Comparison of ENCODE assay signal across 9 mouse cellular contexts in the genomic region with DNA sequence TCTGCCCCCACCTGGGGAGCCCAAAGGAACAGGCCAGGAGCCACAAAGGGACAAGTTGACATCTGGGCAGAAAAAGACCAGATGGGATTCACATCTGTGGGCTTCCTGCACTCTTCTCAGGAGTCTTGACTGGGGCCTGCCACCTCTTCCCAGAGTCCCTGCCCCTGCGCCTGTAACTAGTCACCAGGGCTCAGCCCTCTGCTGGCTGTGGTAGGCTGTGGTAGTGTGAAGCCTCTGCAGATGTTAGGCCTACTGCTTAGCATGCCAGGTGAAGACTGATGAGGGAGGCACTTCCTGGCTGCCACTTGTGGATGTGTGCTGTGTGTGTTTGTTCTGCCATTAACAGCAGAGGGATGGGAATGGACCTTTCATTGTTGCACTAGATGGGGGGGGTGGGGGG. TPM values are rescaled to one million over a fixed set of nuclear protein-coding genes. Genes with fewer than 3 reads are reported as not detected.
DNase-seq lines count a peak whose midpoint lies in the region; ATAC-seq and TF ChIP-seq lines count a peak whose summit lies in the region.
"Had no signal": no experiment of that assay in that cellular context is flagged by ENCODE, and none has a peak within 500 bp of the region (broad histone marks: within the 10 kb centered on the region; RNA-seq: fewer than 3 reads in every experiment).

No protein-coding gene starts in this region.

- peaks cover 14% of the 10 kb centered on the region for H3K4me1 ChIP-seq in cerebellum, adult 2 months (ENCODE audit: control insufficient read depth, insufficient read depth, low read length)
- peaks cover 44% of the 10 kb centered on the region for H3K4me1 ChIP-seq in forebrain, embryonic 15.5 days
- H3K4me1 ChIP-seq in liver, embryonic 15.5 days (replicated peaks) = peaks cover 61% of the 10 kb centered on the region

- 42% methylated on average over 1 of the region's 1 CpGs for WGBS in cerebellum, adult 2 months
- WGBS in forebrain, embryonic 15.5 days = 47% methylated on average over 1 of the region's 1 CpGs
- WGBS in liver, embryonic 15.5 days (ENCODE audit: insufficient replicate concordance) = 30% methylated on average over 1 of the region's 1 CpGs

- H3K4me2 ChIP-seq in forebrain, embryonic 15.5 days (replicated peaks) = peak overlapping the region; percentile 77
- peak overlapping the region; percentile 94 for H3K4me2 ChIP-seq in liver, embryonic 15.5 days

- H3K27me3 ChIP-seq in cerebellum, adult 2 months (ENCODE audit: control insufficient read depth, insufficient read depth, low read length) = no peaks in the 10 kb centered on the region
- H3K27me3 ChIP-seq in forebrain, embryonic 15.5 days = no peaks in the 10 kb centered on the region
- H3K27me3 ChIP-seq in liver, embryonic 15.5 days = no peaks in the 10 kb centered on the region

- no peak for DNase-seq in cerebellum, adult 2 months
- no peak for DNase-seq in cerebellum, postnatal 25 days
- DNase-seq in A20 (ENCODE audit: low read depth, low spot score) = peak; percentile 48
- peak; percentile 72 for DNase-seq in thymus, postnatal 0 days (ENCODE audit: low spot score)
- DNase-seq in ovary, adult 18-20 months (ENCODE audit: low spot score) = no peak
- DNase-seq in adrenal gland, adult 18-20 months (ENCODE audit: low spot score in 2 of 2) = no peak

- H3K27ac ChIP-seq in cerebellum, adult 2 months (ENCODE audit: insufficient read depth, low read length) = no peak overlapping the region
- H3K27ac ChIP-seq in forebrain, embryonic 15.5 days (replicated peaks) = peak overlapping the region; percentile 94
- no peak overlapping the region for H3K27ac ChIP-seq in liver, embryonic 15.5 days (replicated peaks)

- peak overlapping the region; percentile 63 for H3K4me3 ChIP-seq in cerebellum, adult 2 months (replicated peaks; ENCODE audit: insufficient read depth, low read depth, low read length)
- H3K4me3 ChIP-seq in forebrain, embryonic 15.5 days = peak overlapping the region; percentile 86
- peak overlapping the region; percentile 75 for H3K4me3 ChIP-seq in liver, embryonic 15.5 days (replicated peaks)

- peaks cover 27% of the 10 kb centered on the region for H3K36me3 ChIP-seq in forebrain, embryonic 15.5 days
- H3K36me3 ChIP-seq in liver, embryonic 15.5 days (replicated peaks) = peaks cover 35% of the 10 kb centered on the region

- H3K9me3 ChIP-seq in forebrain, embryonic 15.5 days = no peaks in the 10 kb centered on the region
- H3K9me3 ChIP-seq in liver, embryonic 15.5 days (replicated peaks) = no peaks in the 10 kb centered on the region

- TF ChIP-seq CTCF in cerebellum, adult 2 months (IDR thresholded peaks at IDR 0.05; ENCODE audit: borderline replicate concordance, insufficient read depth, low read depth, low read length) = no peak

- TF ChIP-seq POLR2A in cerebellum, adult 2 months (IDR thresholded peaks at IDR 0.05; ENCODE audit: borderline replicate concordance, insufficient read depth, low read length) = no peak

- H3K9ac ChIP-seq in forebrain, embryonic 15.5 days (replicated peaks) = peak overlapping the region; percentile 93
- H3K9ac ChIP-seq in liver, embryonic 15.5 days = peak overlapping the region; percentile 81

- no peak for ATAC-seq in forebrain, embryonic 15.5 days (replicated peaks)
- ATAC-seq in liver, embryonic 15.5 days (ENCODE audit: insufficient read depth) = no peak

RNA-seq across cellular contexts. Expression of a gene that starts 1.7 kb away (rescaled TPM):
- polyA plus RNA-seq in cerebellum, adult 2 months (2012; rRNA removed) = 43.6 and 44.7 TPM in 2 replicates
- 31.1 and 33.6 TPM in 2 replicates for polyA plus RNA-seq in forebrain, embryonic 15.5 days (2015; fragmentation: Nextera tagmentation; extraction: Ambion mirVana)
- polyA plus RNA-seq in liver, embryonic 15.5 days (2015; fragmentation: Nextera tagmentation; extraction: Ambion mirVana) = 15.6 and 19.8 TPM in 2 replicates
- polyA plus RNA-seq in thymus, postnatal 0 days (2015; fragmentation: Nextera tagmentation; extraction: Ambion mirVana) = 53.9 and 56.2 TPM in 2 replicates
- 10 to 100 TPM; 58.2 to 80.9 TPM for total RNA-seq in adrenal gland, adult 18-20 months (2021)

RNA-seq across cellular contexts. Expression of a gene that starts 5.5 kb away (rescaled TPM):
- 49.6 and 49.7 TPM in 2 replicates for polyA plus RNA-seq in cerebellum, adult 2 months (2012; rRNA removed)
- 12.8 and 15.1 TPM in 2 replicates for polyA plus RNA-seq in forebrain, embryonic 15.5 days (2015; fragmentation: Nextera tagmentation; extraction: Ambion mirVana)
- 7.4 and 8.0 TPM in 2 replicates for polyA plus RNA-seq in liver, embryonic 15.5 days (2015; fragmentation: Nextera tagmentation; extraction: Ambion mirVana)
- 38.1 and 39.6 TPM in 2 replicates for polyA plus RNA-seq in thymus, postnatal 0 days (2015; fragmentation: Nextera tagmentation; extraction: Ambion mirVana)
- total RNA-seq in adrenal gland, adult 18-20 months (2021) = 10 to 100 TPM; 14.3 to 14.5 TPM

RNA-seq across cellular contexts. Expression of a gene that starts 9.6 kb away (rescaled TPM):
- polyA plus RNA-seq in cerebellum, adult 2 months (2012; rRNA removed) = 0.35 and 0.46 TPM in 2 replicates
- 0.93 and 1.1 TPM in 2 replicates for polyA plus RNA-seq in forebrain, embryonic 15.5 days (2015; fragmentation: Nextera tagmentation; extraction: Ambion mirVana)
- polyA plus RNA-seq in liver, embryonic 15.5 days (2015; fragmentation: Nextera tagmentation; extraction: Ambion mirVana) = 0.02 TPM in 1 of 2 replicates, not detected in the other
- 1.9 and 2.1 TPM in 2 replicates for polyA plus RNA-seq in thymus, postnatal 0 days (2015; fragmentation: Nextera tagmentation; extraction: Ambion mirVana)
- under 1 TPM; 0.80 to 0.86 TPM for total RNA-seq in adrenal gland, adult 18-20 months (2021)
- total RNA-seq: hematopoietic stem cell, adult 5-6 weeks had no signal

RNA-seq across cellular contexts. Expression of a gene that starts 21.9 kb away (rescaled TPM):
- 44.5 and 45.5 TPM in 2 replicates for polyA plus RNA-seq in cerebellum, adult 2 months (2012; rRNA removed)
- 60.9 and 67.5 TPM in 2 replicates for polyA plus RNA-seq in forebrain, embryonic 15.5 days (2015; fragmentation: Nextera tagmentation; extraction: Ambion mirVana)
- 15.7 and 17.5 TPM in 2 replicates for polyA plus RNA-seq in liver, embryonic 15.5 days (2015; fragmentation: Nextera tagmentation; extraction: Ambion mirVana)
- polyA plus RNA-seq in thymus, postnatal 0 days (2015; fragmentation: Nextera tagmentation; extraction: Ambion mirVana) = 17.9 and 18.7 TPM in 2 replicates
- total RNA-seq in adrenal gland, adult 18-20 months (2021) = 10 to 100 TPM; 14.5 to 16.8 TPM

RNA-seq across cellular contexts. Expression of a gene that starts 38.4 kb away (rescaled TPM):
- polyA plus RNA-seq in cerebellum, adult 2 months (2012; rRNA removed) = 0.21 and 0.36 TPM in 2 replicates
- polyA plus RNA-seq in forebrain, embryonic 15.5 days (2015; fragmentation: Nextera tagmentation; extraction: Ambion mirVana) = 0.36 and 0.46 TPM in 2 replicates
- 0.68 and 0.69 TPM in 2 replicates for polyA plus RNA-seq in liver, embryonic 15.5 days (2015; fragmentation: Nextera tagmentation; extraction: Ambion mirVana)
- polyA plus RNA-seq in thymus, postnatal 0 days (2015; fragmentation: Nextera tagmentation; extraction: Ambion mirVana) = 0.75 and 1.1 TPM in 2 replicates
- total RNA-seq in adrenal gland, adult 18-20 months (2021) = 1 to 10 TPM; 1.4 TPM

Comparison
In these comparisons a context has a peak if more than half of its experiments do, and no peak if none do; other contexts are left out.
1. DNase-seq: peak in A20 (single experiment) and thymus, postnatal 0 days (single experiment); none in cerebellum, adult 2 months (0 of 2), cerebellum, postnatal 25 days (0 of 2), ovary, adult 18-20 months (single experiment) and adrenal gland, adult 18-20 months (0 of 2).
2. Peak in every context shown above with its lines, with median percentiles within 50 percentile points of each other: H3K4me3 ChIP-seq.